Mouse (Mus musculus) layer of hippocampus, postnatal 10 days (tissue): ENCODE results near the gene Mdm2. TPM values are rescaled to one million over a fixed set of nuclear protein-coding genes. Genes with fewer than 3 reads are reported as not detected.
"Not testable (repeated sequence)": the region's sequence is repeated elsewhere in the genome, so short reads cannot be mapped to it uniquely, and the experiment has no call there.

ENCODE experiments used
- DNase-seq, 2 experiments: peaks; one replicate each; pipeline ENCODE4 v3.0.0; 2021; ENCODE audit warnings: low spot score in 2 of 2
- total RNA-seq, 2 experiments: library from RNA; stranded (reverse); gene quantifications; 2 replicates each; pipeline ENCODE4 v1.2.3; 2021

The Mdm2 gene
- total RNA-seq, 2 experiments from 2014 or later, result 51.5 to 57.3 TPM

GRCm38 (mm10) chr10:117714048-117714545, 3.5 kb upstream of the Mdm2 start:
- no peak for DNase-seq

- DNase-seq, result no peak
These were observed 2.9 kb upstream of the Mdm2 start for GRCm38 (mm10) chr10:117713466-117713865.

- DNase-seq, result no peak
These were observed 2.3 kb upstream of the Mdm2 start for GRCm38 (mm10) chr10:117712871-117713270.

- DNase-seq, result no peak
These were observed 1.7 kb upstream of the Mdm2 start for GRCm38 (mm10) chr10:117712191-117712754.

GRCm38 (mm10) chr10:117711408-117711807, 850 bp upstream of the Mdm2 start:
- DNase-seq, result no peak

GRCm38 (mm10) chr10:117709930-117710603, 491 bp downstream of the Mdm2 start:
- DNase-seq, result peak; percentile 74 to 82

GRCm38 (mm10) chr10:117709326-117709830, 1.2 kb downstream of the Mdm2 start:
- DNase-seq, result no peak

GRCm38 (mm10) chr10:117708856-117709255, 1.7 kb downstream of the Mdm2 start:
- DNase-seq, result no peak

- DNase-seq, result no peak
These were observed 2.2 kb downstream of the Mdm2 start for GRCm38 (mm10) chr10:117708376-117708775.

- DNase-seq, result no peak
These were observed 3.3 kb downstream of the Mdm2 start for GRCm38 (mm10) chr10:117707114-117707838.

- DNase-seq, result no peak
These were observed 4.1 kb downstream of the Mdm2 start for GRCm38 (mm10) chr10:117706440-117706839.

- DNase-seq, result no peak
These were observed 4.8 kb downstream of the Mdm2 start for GRCm38 (mm10) chr10:117705806-117706205.

GRCm38 (mm10) chr10:117704964-117705335, 5.6 kb downstream of the Mdm2 start:
- DNase-seq, result no peak

GRCm38 (mm10) chr10:117704314-117704963, 6.1 kb downstream of the Mdm2 start:
- not testable (repeated sequence) for DNase-seq

GRCm38 (mm10) chr10:117703506-117703905, 7.1 kb downstream of the Mdm2 start:
- no peak for DNase-seq

- DNase-seq, result no peak
These were observed 8.3 kb downstream of the Mdm2 start for GRCm38 (mm10) chr10:117702024-117702833.

GRCm38 (mm10) chr10:117701034-117701829, 9.3 kb downstream of the Mdm2 start:
- DNase-seq, result no peak

- no peak for DNase-seq
These were observed 10.1 kb downstream of the Mdm2 start for GRCm38 (mm10) chr10:117700450-117700849.

GRCm38 (mm10) chr10:117699914-117700313, 10.6 kb downstream of the Mdm2 start:
- DNase-seq, result no peak
